Mouse (Mus musculus) limb, embryonic 14.5 days (tissue): ENCODE measurements around the gene Gm10645. TPM values are rescaled to one million over a fixed set of nuclear protein-coding genes. Genes with fewer than 3 reads are reported as not detected.
A peak's percentile ranks its signal among the peaks of the same experiment; 100 is the strongest.

Source experiments
- ATAC-seq: fragments of 200-750 bp; cut with Nextera tagmentation; 2 replicates; pipeline ENCODE4 v1.8.0; 2017; ENCODE audit warnings: low read depth, moderate number of reproducible peaks, moderate TSS enrichment; ENCODE audit not compliant: low FRiP score
- DNase-seq: peaks from one replicate; pipeline ENCODE4 v3.0.0-alpha.2; 2015; ENCODE audit warnings: low spot score
- H3K27ac ChIP-seq: fragments of 300-500 bp; sonication (generic); replicated peaks from 2 replicates; pipeline ENCODE4 v1.5.1; 2014; ENCODE audit warnings: low read depth, mild to moderate bottlenecking, low read length, moderate library complexity, mixed read lengths
- H3K27me3 ChIP-seq: fragments of 300-500 bp; sonication (generic); 2 replicates; pipeline ENCODE4 v1.6.1; 2014; ENCODE audit warnings: low read length, mixed read lengths; ENCODE audit not compliant: control insufficient read depth, insufficient read depth
- H3K36me3 ChIP-seq: fragments of 300-500 bp; sonication (generic); 2 replicates; pipeline ENCODE4 v1.6.1; 2014; ENCODE audit warnings: mild to moderate bottlenecking, low read length, moderate library complexity, mixed read lengths; ENCODE audit not compliant: control insufficient read depth, insufficient read depth
- H3K4me1 ChIP-seq: fragments of 300-500 bp; sonication (generic); 2 replicates; pipeline ENCODE4 v1.6.1; 2014; ENCODE audit warnings: antibody characterized with exemption, low read length, mixed read lengths; ENCODE audit not compliant: control insufficient read depth, insufficient read depth
- H3K4me2 ChIP-seq: fragments of 300-500 bp; sonication (generic); replicated peaks from 2 replicates; pipeline ENCODE4 v1.6.1; 2014; ENCODE audit warnings: low read depth, mild to moderate bottlenecking, low read length, moderate library complexity; ENCODE audit not compliant: severe bottlenecking
- H3K4me3 ChIP-seq: fragments of 300-500 bp; sonication (generic); replicated peaks from 2 replicates; pipeline ENCODE4 v1.5.1; 2014; ENCODE audit warnings: low read length
- H3K9ac ChIP-seq: fragments of 300-500 bp; sonication (generic); 2 replicates; pipeline ENCODE4 v1.6.1; 2014; ENCODE audit warnings: mild to moderate bottlenecking, low read depth, low read length, moderate library complexity; ENCODE audit not compliant: severe bottlenecking
- H3K9me3 ChIP-seq: fragments of 300-500 bp; sonication (generic); 2 replicates; pipeline ENCODE4 v1.6.1; 2016; ENCODE audit warnings: low read length; ENCODE audit not compliant: control insufficient read depth
- POLR2A ChIP-seq: fragments of 200-500 bp; IDR thresholded peaks from 2 replicates; pipeline ENCODE4 v1.8.0; 2012; ENCODE audit warnings: inconsistent platforms, mild to moderate bottlenecking, moderate library complexity, borderline replicate concordance; ENCODE audit not compliant: insufficient read depth, insufficient read length; ENCODE audit errors: extremely low read depth
- WGBS: fragments of 180-500 bp; shearing (Covaris S2); extraction: QIAGEN DNeasy Blood & Tissue Kit; methylation state at CpG from one replicate; pipeline ENCODE4 v1.1.7; 2014; 5-methylcytosine and 5-hydroxymethylcytosine counted together
- polyA plus RNA-seq, 2 experiments: library from polyadenylated mRNA; depleted of rRNA in 1 of 2; stranded (reverse) in 1 of 2; unstranded in 1 of 2; fragments of >200 nt; fragmentation: Nextera tagmentation in 1 of 2; extraction: Ambion mirVana in 1 of 2; gene quantifications; 2 replicates each; pipeline versions ENCODE4 v1.2.1 to v1.2.3; 2012 to 2014

Gene Gm10645
- polyA plus RNA-seq, 2 experiments: 0.84 to 1.2 TPM

GRCm38 (mm10) chr8:83187363-83187962 is 21.5 kb upstream of the Gm10645 start:
- Histone ChIP-seq H3K4me1 (peaks cover 6% of the 10 kb centered on the region), H3K9ac (no peak overlapping the region), H3K9me3 (no peaks in the 10 kb centered on the region), H3K27ac (no peak overlapping the region), H3K27me3 (no peaks in the 10 kb centered on the region), H3K4me3 (no peak overlapping the region), H3K4me2 (no peak overlapping the region), H3K36me3 (no peaks in the 10 kb centered on the region)
- DNase-seq (no peak), ATAC-seq (0 out of 2 replicates have a peak, but pooled peaks have one; percentile 26)
- WGBS: 88% methylated on average over 10 of the region's 10 CpGs
- no peak for TF ChIP-seq POLR2A

GRCm38 (mm10) chr8:83186376-83186775 is 20.4 kb upstream of the Gm10645 start:
- H3K4me3 ChIP-seq: no peak overlapping the region
- ATAC-seq (peak; percentile 68; the same call in 1 of the 2 replicates), DNase-seq (peak; percentile 48)
- H3K27ac ChIP-seq: no peak overlapping the region
- no peaks in the 10 kb centered on the region for H3K27me3 ChIP-seq
- no peaks in the 10 kb centered on the region for H3K9me3 ChIP-seq
- no peak for TF ChIP-seq POLR2A
- H3K4me2 ChIP-seq: no peak overlapping the region
- H3K36me3 ChIP-seq: no peaks in the 10 kb centered on the region
- H3K4me1 ChIP-seq: peaks cover 6% of the 10 kb centered on the region
- 34% methylated on average over 6 of the region's 6 CpGs for WGBS
- no peak overlapping the region for H3K9ac ChIP-seq

DNA sequence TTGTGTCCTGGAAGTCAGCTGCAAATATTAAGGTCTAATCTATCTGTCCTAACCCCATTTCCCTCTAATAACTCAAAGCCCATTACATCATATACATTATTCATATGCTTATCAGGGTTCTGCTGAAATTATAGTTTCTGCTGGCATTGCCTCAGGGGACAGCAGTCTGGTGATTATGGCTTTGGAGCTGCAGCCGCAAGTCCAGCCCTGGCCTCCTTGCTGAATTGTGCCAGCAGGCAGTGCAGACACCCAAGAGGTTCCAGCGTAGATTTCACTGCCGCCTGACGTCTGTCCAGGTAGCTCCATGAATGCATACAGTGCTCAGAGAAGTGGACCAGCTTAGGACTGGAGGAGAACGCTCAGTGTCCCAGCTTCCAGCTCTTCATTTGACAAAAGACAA is 16.8 kb upstream of the Gm10645 start:
- peaks cover 13% of the 10 kb centered on the region for H3K4me1 ChIP-seq
- no peaks in the 10 kb centered on the region for H3K9me3 ChIP-seq
- H3K9ac ChIP-seq: no peak overlapping the region
- no peaks in the 10 kb centered on the region for H3K36me3 ChIP-seq
- no peak overlapping the region for H3K4me3 ChIP-seq
- H3K4me2 ChIP-seq: no peak overlapping the region
- no peaks in the 10 kb centered on the region for H3K27me3 ChIP-seq
- ATAC-seq (no peak), DNase-seq (no peak)
- TF ChIP-seq POLR2A: no peak
- 55% methylated on average over 5 of the region's 5 CpGs for WGBS
- no peak overlapping the region for H3K27ac ChIP-seq

- ATAC-seq: no peak
Measured at GRCm38 (mm10) chr8:83181851-83182482, 16.0 kb upstream of the Gm10645 start.

DNA sequence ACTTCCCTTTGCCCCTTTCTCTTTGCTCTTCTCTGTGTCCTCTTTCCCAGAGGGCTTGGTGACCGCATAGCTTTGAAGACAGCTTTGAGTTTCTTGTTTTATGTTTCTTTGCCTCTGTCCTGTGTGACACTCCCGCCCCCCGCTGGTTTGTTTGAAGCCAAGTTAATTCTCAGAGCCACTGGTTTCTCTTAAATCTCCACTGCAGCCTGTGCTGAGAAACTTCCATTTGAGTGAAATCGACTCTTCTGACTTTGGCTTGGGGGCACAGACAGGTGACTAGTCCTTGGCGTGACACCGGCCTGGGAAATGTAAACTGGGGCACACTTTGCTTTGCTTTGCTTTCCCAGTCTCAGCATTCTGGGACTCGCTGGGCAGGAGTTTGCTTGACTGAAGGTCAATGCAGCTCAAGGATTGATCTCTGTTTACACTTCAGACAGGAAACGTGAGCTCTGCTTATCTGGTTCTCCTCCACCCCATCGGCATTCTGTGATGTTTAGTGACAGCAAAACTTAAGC is 12.3 kb upstream of the Gm10645 start:
- Histone ChIP-seq H3K27ac (no peak overlapping the region), H3K4me1 (peaks cover 7% of the 10 kb centered on the region; the same call in 1 of the 2 replicates), H3K9me3 (no peaks in the 10 kb centered on the region), H3K4me2 (no peak overlapping the region), H3K9ac (no peak overlapping the region), H3K36me3 (no peaks in the 10 kb centered on the region), H3K27me3 (no peaks in the 10 kb centered on the region), H3K4me3 (no peak overlapping the region)
- no peak for ATAC-seq
- no peak for DNase-seq
- TF ChIP-seq POLR2A: no peak
- 10% methylated on average over 9 of the region's 9 CpGs for WGBS

More at GRCm38 (mm10) chr8:83181851-83182482, 16.0 kb upstream of the Gm10645 start:
- Histone ChIP-seq H3K4me3 (no peak overlapping the region), H3K4me1 (peaks cover 13% of the 10 kb centered on the region), H3K9me3 (no peaks in the 10 kb centered on the region), H3K27me3 (no peaks in the 10 kb centered on the region), H3K36me3 (no peaks in the 10 kb centered on the region), H3K4me2 (no peak overlapping the region), H3K27ac (no peak overlapping the region), H3K9ac (no peak overlapping the region)
- DNase-seq: no peak
- no peak for TF ChIP-seq POLR2A
- 63% methylated on average over 6 of the region's 6 CpGs for WGBS
